Mouse (Mus musculus): ENCODE results near the gene Bhlhe40. TPM values are rescaled to one million over a fixed set of nuclear protein-coding genes. Genes with fewer than 3 reads are reported as not detected.

Gene Bhlhe40
- polyA plus RNA-seq, 1 experiment from 2014 or later: 14.9 TPM

DNA sequence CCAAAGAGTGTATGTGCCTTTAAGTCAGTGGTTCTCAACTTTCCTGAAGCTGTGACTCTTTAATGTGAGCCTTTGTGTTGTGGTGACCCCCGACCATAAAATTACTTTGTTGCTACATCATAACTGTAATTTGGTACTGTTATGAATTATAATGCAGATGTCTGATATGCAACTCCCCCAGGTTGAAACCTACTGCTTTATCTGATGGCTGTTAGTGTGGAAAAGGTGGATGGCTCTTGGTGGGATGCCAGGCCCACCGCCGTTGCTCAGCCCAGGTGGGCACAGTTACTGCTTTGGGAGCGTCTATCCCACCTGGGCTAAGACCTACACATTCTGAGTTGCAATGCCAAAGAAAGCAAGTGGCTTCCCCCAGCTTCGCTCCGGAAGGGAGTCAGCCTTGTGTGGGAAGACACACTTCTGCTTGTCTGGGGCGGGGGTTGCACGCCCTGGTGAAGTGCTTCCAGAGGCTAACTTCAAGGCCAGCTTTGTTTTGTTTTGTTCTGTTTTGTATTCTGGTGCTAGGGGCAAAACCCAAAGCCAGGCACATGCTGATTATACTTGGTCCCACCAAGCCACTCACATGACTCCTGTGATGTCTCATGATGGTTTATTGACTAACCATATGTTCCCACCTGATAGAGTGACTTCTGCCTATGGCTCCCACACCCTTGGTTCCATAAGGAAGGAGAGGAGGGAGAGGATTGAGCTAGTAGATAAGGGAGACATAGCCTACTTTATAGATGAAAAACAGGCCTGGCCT, 34.7 kb downstream of the Bhlhe40 start:
- no peaks in the 10 kb centered on the region for H3K9me3 ChIP-seq (ENCODE audit: low read length)

DNA sequence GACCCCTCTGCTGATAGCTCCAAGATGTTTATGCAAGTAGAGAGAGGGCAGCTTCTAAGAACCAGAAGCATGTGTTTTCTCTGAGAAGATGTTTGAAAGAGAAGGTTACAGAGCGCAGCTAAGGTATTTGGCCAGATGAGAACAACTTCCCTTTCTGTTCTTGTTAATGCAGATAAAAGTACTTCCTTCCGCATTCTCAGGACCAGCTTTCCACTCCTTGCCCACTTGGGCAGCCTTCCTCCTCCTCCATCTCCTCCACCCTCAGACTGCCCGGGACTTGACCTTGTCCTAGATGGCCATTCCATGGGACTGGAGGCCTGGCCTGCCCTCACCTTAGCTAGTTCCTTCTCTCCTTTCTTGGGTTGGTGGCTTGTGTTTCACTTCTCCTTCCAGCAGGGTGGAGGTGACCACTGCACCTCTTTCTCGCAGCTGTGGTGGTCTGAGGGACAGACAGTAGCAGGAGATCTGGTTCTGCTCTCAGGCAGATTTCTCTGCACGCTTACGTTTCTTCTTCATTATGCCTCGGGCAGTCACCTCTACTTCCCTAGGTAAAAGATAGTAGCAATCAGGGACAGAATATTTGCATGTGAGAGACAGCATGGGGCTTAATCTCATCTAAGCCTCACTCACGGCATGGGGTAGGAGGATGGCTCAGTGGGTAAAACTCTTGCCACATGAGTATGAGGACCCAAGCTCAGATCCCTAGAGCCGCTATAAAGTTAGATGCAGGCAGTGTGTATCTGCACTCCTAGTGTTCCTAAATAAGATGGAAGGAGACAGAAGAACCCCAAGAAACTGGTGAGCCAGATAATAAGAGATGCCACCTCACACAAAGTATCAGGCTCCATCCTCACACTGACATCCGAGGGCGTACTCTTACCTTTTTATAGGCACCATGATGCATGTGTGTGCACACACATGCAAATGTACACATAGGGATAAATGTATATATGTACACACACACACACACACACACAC, 35.7 kb downstream of the Bhlhe40 start:
- no peaks in the 10 kb centered on the region for H3K4me1 ChIP-seq (ENCODE audit: insufficient read depth, low read depth, low read length)
- DNase-seq (ENCODE audit: low spot score) (peak; percentile 47), ATAC-seq (peak; percentile 46; the same call in 1 of the 2 replicates)
- no peak overlapping the region for H3K4me3 ChIP-seq (ENCODE audit: low read depth, low read length)
- no peaks in the 10 kb centered on the region for H3K27me3 ChIP-seq (replicated peaks; ENCODE audit: insufficient read depth, low read length)
- no peak overlapping the region for H3K27ac ChIP-seq (ENCODE audit: low read length)
- no peak overlapping the region for H3K9ac ChIP-seq (replicated peaks; ENCODE audit: low read depth)
- H3K9me3 ChIP-seq (ENCODE audit: low read length): no peaks in the 10 kb centered on the region
- TF ChIP-seq EP300 (IDR thresholded peaks at IDR 0.05): peak; percentile 15; the same call in 1 of the 2 replicates
- TF ChIP-seq CTCF (IDR thresholded peaks at IDR 0.05): no peak
- H3K4me2 ChIP-seq (replicated peaks; ENCODE audit: low read depth, low read length): no peak overlapping the region
- H3K36me3 ChIP-seq (ENCODE audit: insufficient read depth, low read length): no peaks in the 10 kb centered on the region
- WGBS: 77% methylated on average over 11 of the region's 11 CpGs

More for the DNA sequence above, 34.7 kb downstream of the Bhlhe40 start:
- Histone ChIP-seq H3K4me3 (ENCODE audit: low read depth, low read length) (no peak overlapping the region), H3K36me3 (ENCODE audit: insufficient read depth, low read length) (no peaks in the 10 kb centered on the region), H3K4me1 (ENCODE audit: insufficient read depth, low read depth, low read length) (no peaks in the 10 kb centered on the region), H3K9ac (replicated peaks; ENCODE audit: low read depth) (no peak overlapping the region), H3K4me2 (replicated peaks; ENCODE audit: low read depth, low read length) (no peak overlapping the region), H3K27me3 (replicated peaks; ENCODE audit: insufficient read depth, low read length) (no peaks in the 10 kb centered on the region), H3K27ac (ENCODE audit: low read length) (no peak overlapping the region)
- DNase-seq (ENCODE audit: low spot score): no peak
- WGBS: 83% methylated on average over 8 of the region's 8 CpGs
- no peak for ATAC-seq
- TF ChIP-seq CTCF (IDR thresholded peaks at IDR 0.05) (no peak), EP300 (IDR thresholded peaks at IDR 0.05) (no peak)

DNA sequence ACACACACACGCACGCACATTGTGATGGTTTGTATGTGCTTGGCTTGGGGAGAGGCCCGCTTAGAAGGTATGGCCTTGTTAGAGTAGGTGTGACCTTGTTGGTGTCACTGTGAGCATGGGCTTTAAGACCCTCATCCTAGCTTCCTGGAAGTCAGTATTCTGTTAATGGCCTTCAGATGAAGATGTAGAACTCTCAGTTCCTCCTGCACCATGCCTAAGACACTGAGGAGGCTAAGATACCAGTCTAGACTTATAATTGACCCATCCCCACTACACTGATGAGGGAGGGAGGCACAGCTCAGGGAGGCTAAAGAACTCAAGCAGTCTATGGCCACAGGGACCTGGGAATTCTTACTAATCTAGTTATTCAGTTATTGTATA, 36.4 kb downstream of the Bhlhe40 start:
- WGBS: 88% methylated on average over 3 of the region's 3 CpGs
- Histone ChIP-seq H3K36me3 (ENCODE audit: insufficient read depth, low read length) (no peaks in the 10 kb centered on the region), H3K27ac (ENCODE audit: low read length) (no peak overlapping the region), H3K4me1 (ENCODE audit: insufficient read depth, low read depth, low read length) (no peaks in the 10 kb centered on the region), H3K9me3 (ENCODE audit: low read length) (no peaks in the 10 kb centered on the region), H3K4me3 (ENCODE audit: low read depth, low read length) (no peak overlapping the region), H3K9ac (replicated peaks; ENCODE audit: low read depth) (no peak overlapping the region), H3K27me3 (replicated peaks; ENCODE audit: insufficient read depth, low read length) (no peaks in the 10 kb centered on the region), H3K4me2 (replicated peaks; ENCODE audit: low read depth, low read length) (no peak overlapping the region)
- TF ChIP-seq CTCF (IDR thresholded peaks at IDR 0.05) (no peak), EP300 (IDR thresholded peaks at IDR 0.05) (no peak)
- DNase-seq (ENCODE audit: low spot score): no peak
- no peak for ATAC-seq

GRCm38 (mm10) chr6:108697345-108697744, 36.9 kb downstream of the Bhlhe40 start:
- DNase-seq (ENCODE audit: low spot score) (no peak), ATAC-seq (no peak)
- 91% methylated on average over 10 of the region's 10 CpGs for WGBS
- TF ChIP-seq EP300 (IDR thresholded peaks at IDR 0.05) (no peak), CTCF (IDR thresholded peaks at IDR 0.05) (no peak)
- no peak overlapping the region for H3K4me2 ChIP-seq (replicated peaks; ENCODE audit: low read depth, low read length)
- no peak overlapping the region for H3K9ac ChIP-seq (replicated peaks; ENCODE audit: low read depth)
- H3K36me3 ChIP-seq (ENCODE audit: insufficient read depth, low read length): no peaks in the 10 kb centered on the region
- H3K4me1 ChIP-seq (ENCODE audit: insufficient read depth, low read depth, low read length): no peaks in the 10 kb centered on the region
- H3K4me3 ChIP-seq (ENCODE audit: low read depth, low read length): no peak overlapping the region
- no peak overlapping the region for H3K27ac ChIP-seq (ENCODE audit: low read length)
- H3K27me3 ChIP-seq (replicated peaks; ENCODE audit: insufficient read depth, low read length): no peaks in the 10 kb centered on the region
- H3K9me3 ChIP-seq (ENCODE audit: low read length): no peaks in the 10 kb centered on the region

GRCm38 (mm10) chr6:108698343-108698870, 38.0 kb downstream of the Bhlhe40 start:
- Histone ChIP-seq H3K4me2 (replicated peaks; ENCODE audit: low read depth, low read length) (no peak overlapping the region), H3K4me3 (ENCODE audit: low read depth, low read length) (no peak overlapping the region), H3K36me3 (ENCODE audit: insufficient read depth, low read length) (no peaks in the 10 kb centered on the region), H3K27ac (ENCODE audit: low read length) (no peak overlapping the region), H3K9ac (replicated peaks; ENCODE audit: low read depth) (no peak overlapping the region), H3K4me1 (ENCODE audit: insufficient read depth, low read depth, low read length) (no peaks in the 10 kb centered on the region), H3K9me3 (ENCODE audit: low read length) (no peaks in the 10 kb centered on the region), H3K27me3 (replicated peaks; ENCODE audit: insufficient read depth, low read length) (no peaks in the 10 kb centered on the region)
- DNase-seq (ENCODE audit: low spot score) (no peak), ATAC-seq (no peak)
- TF ChIP-seq CTCF (IDR thresholded peaks at IDR 0.05) (no peak), EP300 (IDR thresholded peaks at IDR 0.05) (no peak)
- WGBS: 79% methylated on average over 4 of the region's 4 CpGs

- Histone ChIP-seq H3K4me2 (replicated peaks; ENCODE audit: low read depth, low read length) (no peak overlapping the region), H3K9ac (replicated peaks; ENCODE audit: low read depth) (no peak overlapping the region), H3K36me3 (ENCODE audit: insufficient read depth, low read length) (no peaks in the 10 kb centered on the region), H3K27ac (ENCODE audit: low read length) (no peak overlapping the region), H3K27me3 (replicated peaks; ENCODE audit: insufficient read depth, low read length) (no peaks in the 10 kb centered on the region), H3K4me3 (ENCODE audit: low read depth, low read length) (no peak overlapping the region), H3K4me1 (ENCODE audit: insufficient read depth, low read depth, low read length) (no peaks in the 10 kb centered on the region), H3K9me3 (ENCODE audit: low read length) (no peaks in the 10 kb centered on the region)
- WGBS: 63% methylated on average over 3 of the region's 3 CpGs
- no peak for TF ChIP-seq CTCF (IDR thresholded peaks at IDR 0.05)
- TF ChIP-seq EP300 (IDR thresholded peaks at IDR 0.05): no peak
- ATAC-seq (no peak), DNase-seq (ENCODE audit: low spot score) (no peak)
Observed at GRCm38 (mm10) chr6:108699679-108700078, 39.2 kb downstream of the Bhlhe40 start.

All from lung, postnatal 0 days (tissue).